Mouse (Mus musculus) gastrocnemius, postnatal 25 days (tissue): Measurements from ENCODE around the gene Kbtbd13. TPM values are rescaled to one million over a fixed set of nuclear protein-coding genes. Genes with fewer than 3 reads are reported as not detected.
A peak's percentile ranks its signal among the peaks of the same experiment; 100 is the strongest.

Experiments
- DNase-seq: peaks from one replicate; pipeline ENCODE4 v3.0.0; 2022
- long read RNA-seq, 2 experiments: library from polyadenylated mRNA; stranded (forward); transcript quantifications; one replicate each; pipeline ENCODE4 v2.0.0; 2021
- total RNA-seq, 2 experiments: library from RNA; stranded (reverse); gene quantifications; 1 replicate in 1 of 2; 2 replicates in 1 of 2; pipeline ENCODE4 v1.2.3; 2021

Gene Kbtbd13
- total RNA-seq = 10 to 100 TPM; 10.3 to 11.6 TPM
- long read RNA-seq, experiment 1, transcript Kbtbd13-201 (1 exons, 2,969 nt) = major isoform, 12 of 12 reads
- long read RNA-seq, experiment 1, partial matches to known transcripts = 0 of 12 reads
- long read RNA-seq, experiment 1, other reads (novel, unspliced or antisense) = 0 of 12 reads
- long read RNA-seq, experiment 2, transcript Kbtbd13-201 (1 exons, 2,969 nt) = major isoform, 28 of 28 reads
- long read RNA-seq, experiment 2, partial matches to known transcripts = 0 of 28 reads
- long read RNA-seq, experiment 2, other reads (novel, unspliced or antisense) = 0 of 28 reads

GRCm38 (mm10) chr9:65391613-65391964, at the start of gene Kbtbd13:
Kbtbd13 (minus strand) TSS chr9:65391652.
- DNase-seq = peak; percentile 67

GRCm38 (mm10) chr9:65435671-65436301, 44.3 kb upstream of the Kbtbd13 start, which contains the start of gene Mtfmt:
Mtfmt (plus strand) TSS chr9:65435782.
- DNase-seq = peak; percentile 91

- no peak for DNase-seq
Observed at GRCm38 (mm10) chr9:65435211-65435610, 43.8 kb upstream of the Kbtbd13 start.

GRCm38 (mm10) chr9:65434140-65434539, 42.7 kb upstream of the Kbtbd13 start:
- DNase-seq = no peak

GRCm38 (mm10) chr9:65432236-65432635, 40.8 kb upstream of the Kbtbd13 start:
- DNase-seq = peak; percentile 65

- no peak for DNase-seq
Observed at GRCm38 (mm10) chr9:65430921-65431320, 39.5 kb upstream of the Kbtbd13 start.

- DNase-seq = no peak
Observed at GRCm38 (mm10) chr9:65430401-65430800, 38.9 kb upstream of the Kbtbd13 start.

- no peak for DNase-seq
Observed at GRCm38 (mm10) chr9:65428003-65428402, 36.6 kb upstream of the Kbtbd13 start.

GRCm38 (mm10) chr9:65427511-65427910, 36.1 kb upstream of the Kbtbd13 start:
- no peak for DNase-seq

GRCm38 (mm10) chr9:65424393-65424792, 32.9 kb upstream of the Kbtbd13 start:
- DNase-seq = no peak

GRCm38 (mm10) chr9:65422760-65423501, 31.5 kb upstream of the Kbtbd13 start, which contains the start of gene Slc51b:
Slc51b (minus strand) TSS chr9:65422955.
- no peak for DNase-seq

- no peak for DNase-seq
Observed at GRCm38 (mm10) chr9:65419633-65420032, 28.2 kb upstream of the Kbtbd13 start.

- no peak for DNase-seq
Observed at GRCm38 (mm10) chr9:65417738-65418137, 26.3 kb upstream of the Kbtbd13 start.

- DNase-seq = no peak
Observed at GRCm38 (mm10) chr9:65411326-65411725, 19.9 kb upstream of the Kbtbd13 start.

- no peak for DNase-seq
Observed at GRCm38 (mm10) chr9:65410378-65410777, 18.9 kb upstream of the Kbtbd13 start.

GRCm38 (mm10) chr9:65408871-65409295, 17.4 kb upstream of the Kbtbd13 start:
- no peak for DNase-seq

GRCm38 (mm10) chr9:65407861-65408260, 16.4 kb upstream of the Kbtbd13 start:
- no peak for DNase-seq

GRCm38 (mm10) chr9:65407327-65407726, 15.9 kb upstream of the Kbtbd13 start:
- DNase-seq = no peak

- DNase-seq = no peak
Observed at GRCm38 (mm10) chr9:65405184-65405449, 13.7 kb upstream of the Kbtbd13 start.

- peak; percentile 78 for DNase-seq
Observed at GRCm38 (mm10) chr9:65404331-65405183, 13.1 kb upstream of the Kbtbd13 start.

- no peak for DNase-seq
Observed at GRCm38 (mm10) chr9:65399934-65400333, 8.5 kb upstream of the Kbtbd13 start.

- DNase-seq = peak; percentile 74
Observed at GRCm38 (mm10) chr9:65398279-65398678, 6.8 kb upstream of the Kbtbd13 start, which contains the start of gene Rasl12. Rasl12 (plus strand) TSS chr9:65398506.
